Mouse (Mus musculus): ENCODE data around the gene Prkn.

GRCm38 (mm10) chr17:11913620-11914019 is 1073.4 kb downstream of the Prkn start:
- TF ChIP-seq CTCF (IDR thresholded peaks at IDR 0.05) (no peak), EP300 (IDR thresholded peaks at IDR 0.05) (no peak)

All from lung, postnatal 0 days (tissue).